Mouse (Mus musculus) G1E (cell line): ENCODE results near the gene Adm. TPM values are rescaled to one million over a fixed set of nuclear protein-coding genes. Genes with fewer than 3 reads are reported as not detected.

Experiments used
- ATAC-seq: 2 replicates; pipeline ENCODE4 v1.8.0; 2016; ENCODE audit warnings: mild to moderate bottlenecking; ENCODE audit not compliant: insufficient number of reproducible peaks, poor library complexity, low FRiP score, severe bottlenecking; ENCODE audit errors: extremely low read depth
- DNase-seq: peaks from one replicate; pipeline ENCODE4 v3.0.0; 2012; ENCODE audit warnings: low spot score
- H3K27me3 ChIP-seq: 2 replicates; pipeline ENCODE4 v1.6.1; 2012; ENCODE audit warnings: mild to moderate bottlenecking, low read length, inconsistent platforms; ENCODE audit not compliant: insufficient read depth
- H3K36me3 ChIP-seq: replicated peaks from 2 replicates; pipeline ENCODE3; 2012; ENCODE audit warnings: mild to moderate bottlenecking, inconsistent platforms
- H3K4me1 ChIP-seq: 2 replicates; pipeline ENCODE4 v1.6.1; 2012; ENCODE audit warnings: low read depth, low read length, inconsistent platforms, mixed read lengths; ENCODE audit not compliant: insufficient read depth
- H3K4me3 ChIP-seq: 2 replicates; pipeline ENCODE4 v1.5.1; 2012; ENCODE audit warnings: low read depth, mild to moderate bottlenecking, inconsistent platforms, low read length, moderate library complexity, mixed read lengths
- H3K9me3 ChIP-seq: replicated peaks from 2 replicates; pipeline ENCODE4 v1.6.1; 2012; ENCODE audit warnings: inconsistent platforms
- CTCF ChIP-seq: IDR thresholded peaks from 2 replicates; pipeline ENCODE4 v1.5.1; 2012; ENCODE audit warnings: low read depth, low read length, inconsistent platforms, mixed read lengths
- GATA1 ChIP-seq: IDR thresholded peaks from 2 replicates; pipeline ENCODE4 v1.6.1; 2012; ENCODE audit warnings: borderline replicate concordance, low read length, inconsistent platforms, mixed read lengths
- GATA2 ChIP-seq: IDR thresholded peaks from 2 replicates; pipeline ENCODE4 v1.6.1; 2012; ENCODE audit warnings: low read depth, low read length, inconsistent platforms, borderline replicate concordance
- POLR2AphosphoS5 ChIP-seq: IDR thresholded peaks from 2 replicates; pipeline ENCODE4 v1.6.1; 2012; ENCODE audit warnings: low read depth, low read length, inconsistent platforms; ENCODE audit not compliant: insufficient replicate concordance
- TAL1 ChIP-seq: conservative IDR thresholded peaks from 2 replicates; pipeline ENCODE4 v1.6.1; 2012; ENCODE audit warnings: low read depth, low read length, inconsistent platforms, mixed read lengths
- polyA plus RNA-seq: library from polyadenylated mRNA; stranded (reverse); fragments of >175 nt; gene quantifications from 2 replicates; pipeline ENCODE4 v1.2.3, GENCODE M21; 2012
- total RNA-seq, 2 experiments: library from RNA; stranded (forward) in 1 of 2; stranded (reverse) in 1 of 2; fragments of 200-1000 nt in 1 of 2; fragments of >200 nt in 1 of 2; fragmentation: Nextera tagmentation in 1 of 2; gene quantifications; 2 replicates each; pipeline ENCODE4 v1.2.3; 2014 to 2017

Gene Adm
- total and polyA plus RNA-seq, 3 experiments, result not detected

- ATAC-seq (no peak), DNase-seq (no peak)
- Histone ChIP-seq H3K36me3 (no peaks in the 10 kb centered on the region), H3K4me1 (no peaks in the 10 kb centered on the region), H3K27me3 (peaks cover 3% of the 10 kb centered on the region; the same call in 1 of the 2 replicates), H3K4me3 (no peak overlapping the region), H3K9me3 (no peaks in the 10 kb centered on the region)
- no peak for TF ChIP-seq GATA1
These were observed 41.3 kb downstream of the Adm start for GRCm38 (mm10) chr7:110668756-110669155.

GRCm38 (mm10) chr7:110671121-110671680 lies 43.7 kb downstream of the Adm start:
- H3K4me1 ChIP-seq, result no peaks in the 10 kb centered on the region
- H3K36me3 ChIP-seq, result no peaks in the 10 kb centered on the region
- TF ChIP-seq CTCF (no peak), POLR2AphosphoS5 (no peak), GATA1 (no peak), GATA2 (no peak), TAL1 (no peak)
- no peaks in the 10 kb centered on the region for H3K9me3 ChIP-seq
- no peak for DNase-seq
- no peak for ATAC-seq
- H3K27me3 ChIP-seq, result no peaks in the 10 kb centered on the region
- no peak overlapping the region for H3K4me3 ChIP-seq

Other genes starting within 250 kb of the Adm start
- not detected in 2 replicates for gene Sbf2, start 12.7 kb upstream of the Adm start, total RNA-seq (2014; fragmentation: Nextera tagmentation)
- 0.23 and 0.49 TPM in 2 replicates for gene Sbf2, start 12.7 kb upstream of the Adm start, total RNA-seq (2017)
- gene Sbf2, start 12.7 kb upstream of the Adm start, polyA plus RNA-seq, result not detected in 2 replicates
- 64.1 and 69.5 TPM in 2 replicates for gene Ampd3, start 140.5 kb downstream of the Adm start, total RNA-seq (2014; fragmentation: Nextera tagmentation)
- 21.8 and 26.0 TPM in 2 replicates for gene Ampd3, start 140.5 kb downstream of the Adm start, total RNA-seq (2017)
- 10.7 and 13.1 TPM in 2 replicates for gene Ampd3, start 140.5 kb downstream of the Adm start, polyA plus RNA-seq
- gene Rnf141, start 216.8 kb downstream of the Adm start, total RNA-seq (2014; fragmentation: Nextera tagmentation), result 28.2 and 38.6 TPM in 2 replicates
- gene Rnf141, start 216.8 kb downstream of the Adm start, total RNA-seq (2017), result 18.2 and 21.1 TPM in 2 replicates
- gene Rnf141, start 216.8 kb downstream of the Adm start, polyA plus RNA-seq, result 0.69 and 0.92 TPM in 2 replicates
- gene Lyve1, start 235.6 kb downstream of the Adm start, total RNA-seq (2014; fragmentation: Nextera tagmentation), result not detected in 2 replicates
- gene Lyve1, start 235.6 kb downstream of the Adm start, total RNA-seq (2017), result 0.11 TPM in 1 of 2 replicates, not detected in the other
- not detected in 2 replicates for gene Lyve1, start 235.6 kb downstream of the Adm start, polyA plus RNA-seq